Mouse (Mus musculus) heart, adult 10 weeks (tissue): ENCODE measurements around the gene Vwce. TPM values are rescaled to one million over a fixed set of nuclear protein-coding genes. Genes with fewer than 3 reads are reported as not detected.

Source experiments
- polyA plus RNA-seq: library from polyadenylated mRNA; stranded (reverse); fragments of 350-450 nt; fragmentation: Illumina TruSeq; extraction: RNeasy Lipid Tissue Mini Kit (QIAGEN cat#74804); gene quantifications from one replicate; pipeline ENCODE4 v1.2.3, GENCODE M21; 2014; ENCODE audit warnings: low read depth, low replicate concordance

The Vwce gene
- not detected for polyA plus RNA-seq

GRCm38 (mm10) chr19:10634106-10634871 lies at the start of gene Vwce:
Gene Vwce (plus strand): TSS chr19:10634213.

GRCm38 (mm10) chr19:10605293-10605900 lies 28.6 kb upstream of the Vwce start, which contains the start of the genes Ddb1 and Tkfc:
Gene Ddb1 (plus strand): TSS chr19:10605327.
Gene Tkfc (minus strand): TSS chr19:10605654.

GRCm38 (mm10) chr19:10677915-10678771 lies 44.1 kb downstream of the Vwce start, which contains the start of gene Pga5:
Gene Pga5 (minus strand): TSS chr19:10678071.

GRCm38 (mm10) chr19:10688537-10689352 lies 54.7 kb downstream of the Vwce start, which contains the start of gene Vps37c:
Gene Vps37c (plus strand): TSS chr19:10688735.

Other genes with a start within 250 kb of the Vwce start
- gene Syt7, start 245.1 kb upstream of the Vwce start, polyA plus RNA-seq, result 22.8 TPM
- 0.34 TPM for gene Lrrc10b, start 176.7 kb upstream of the Vwce start, polyA plus RNA-seq
- not detected for gene Ppp1r32, start 151.3 kb upstream of the Vwce start, polyA plus RNA-seq
- 37.0 TPM for gene Cpsf7, start 108.9 kb upstream of the Vwce start, polyA plus RNA-seq
- gene Sdhaf2, start 108.1 kb upstream of the Vwce start, polyA plus RNA-seq, result 69.1 TPM
- 7.0 TPM for gene Tmem216, start 78.0 kb upstream of the Vwce start, polyA plus RNA-seq
- gene Cyb561a3, start 57.0 kb upstream of the Vwce start, polyA plus RNA-seq, result 14.1 TPM
- gene Tmem138, start 56.9 kb upstream of the Vwce start, polyA plus RNA-seq, result 4.0 TPM
- gene Ddb1, start 28.9 kb upstream of the Vwce start, polyA plus RNA-seq, result 142 TPM
- gene Tkfc, start 28.6 kb upstream of the Vwce start, polyA plus RNA-seq, result 6.9 TPM
- gene Pga5, start 43.9 kb downstream of the Vwce start, polyA plus RNA-seq, result not detected
- 25.9 TPM for gene Vps37c, start 54.5 kb downstream of the Vwce start, polyA plus RNA-seq
- gene Cd5, start 104.8 kb downstream of the Vwce start, polyA plus RNA-seq, result not detected
- not detected for gene Cd6, start 195.8 kb downstream of the Vwce start, polyA plus RNA-seq
- 3.0 TPM for gene Slc15a3, start 205.5 kb downstream of the Vwce start, polyA plus RNA-seq
- 6.8 TPM for gene Tmem132a, start 235.7 kb downstream of the Vwce start, polyA plus RNA-seq
- 126 TPM for gene Tmem109, start 247.8 kb downstream of the Vwce start, polyA plus RNA-seq